Mouse (Mus musculus) C2C12 (cell line): Measurements from ENCODE around the gene Eddm3b.

Experiments used
- CTCF ChIP-seq: IDR thresholded peaks from one replicate; pipeline ENCODE4 v1.5.1; 2011; ENCODE audit not compliant: control insufficient read depth, insufficient read depth, insufficient read length
- FOSL1 ChIP-seq: IDR thresholded peaks from one replicate; pipeline ENCODE4 v1.8.0; 2011; ENCODE audit warnings: mild to moderate bottlenecking, low read length; ENCODE audit not compliant: poor library complexity, insufficient read depth, severe bottlenecking
- MYOD1 ChIP-seq: IDR thresholded peaks from one replicate; pipeline ENCODE4 v1.6.1; 2011; ENCODE audit warnings: low read depth; ENCODE audit not compliant: control insufficient read depth, insufficient read length

DNA sequence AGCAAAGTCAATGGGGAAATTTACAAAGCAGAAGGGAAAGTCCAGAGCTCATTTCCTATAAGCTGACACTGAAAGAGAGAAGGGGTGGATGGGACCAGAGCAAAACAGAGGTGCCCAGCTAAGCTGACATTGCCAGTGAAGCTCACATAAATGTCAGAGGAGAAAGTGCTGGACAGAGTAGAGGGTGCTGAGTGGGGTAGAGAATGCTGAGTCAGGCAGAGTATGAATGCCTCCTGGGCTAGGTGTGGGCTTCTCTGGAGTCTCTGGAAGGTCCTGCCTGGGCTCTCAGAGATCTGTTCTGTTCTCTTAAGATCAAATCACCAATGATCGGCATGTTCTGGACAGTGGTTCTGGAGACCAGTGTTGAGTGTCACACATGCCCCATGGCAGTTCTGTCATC, 51.2 kb downstream of the Eddm3b start:
- TF ChIP-seq CTCF (no peak), FOSL1 (no peak), MYOD1 (no peak)
